Mouse (Mus musculus) embryo, embryonic 10 days (tissue): ENCODE data around the gene Ksr2.

Experiments
- DNase-seq: peaks from one replicate; pipeline ENCODE4 v3.0.0-alpha.2; 2015; ENCODE audit warnings: low spot score

The Ksr2 gene

GRCm38 (mm10) chr5:117790071-117790470, 376.3 kb downstream of the Ksr2 start:
- DNase-seq = no peak

GRCm38 (mm10) chr5:117791875-117792274, 378.1 kb downstream of the Ksr2 start:
- DNase-seq = no peak

- no peak for DNase-seq
Measured at GRCm38 (mm10) chr5:117800849-117801248, 387.0 kb downstream of the Ksr2 start.

GRCm38 (mm10) chr5:117802071-117802521, 388.3 kb downstream of the Ksr2 start:
- no peak for DNase-seq

GRCm38 (mm10) chr5:117803551-117803950, 389.8 kb downstream of the Ksr2 start:
- no peak for DNase-seq

GRCm38 (mm10) chr5:117810930-117811329, 397.1 kb downstream of the Ksr2 start:
- DNase-seq = no peak

GRCm38 (mm10) chr5:117818800-117819199, 405.0 kb downstream of the Ksr2 start:
- DNase-seq = no peak

GRCm38 (mm10) chr5:117820445-117820844, 406.6 kb downstream of the Ksr2 start:
- no peak for DNase-seq

- no peak for DNase-seq
Measured at GRCm38 (mm10) chr5:117823811-117824210, 410.0 kb downstream of the Ksr2 start.

GRCm38 (mm10) chr5:117824486-117824885, 410.7 kb downstream of the Ksr2 start:
- DNase-seq = no peak
